Mouse (Mus musculus) heart, postnatal 4 days (tissue): ENCODE data around the gene Cfl1. TPM values are rescaled to one million over a fixed set of nuclear protein-coding genes. Genes with fewer than 3 reads are reported as not detected.

Source experiments
- DNase-seq: peaks from one replicate; pipeline ENCODE4 v3.0.0; 2021
- total RNA-seq, 2 experiments: library from RNA; stranded (reverse); gene quantifications; 2 replicates each; pipeline ENCODE4 v1.2.3; 2021

The Cfl1 gene
- 100 to 1,000 TPM; 719 to 727 TPM for total RNA-seq

- DNase-seq, result peak; percentile 95
Measured at GRCm38 (mm10) chr19:5490313-5490897, at the start of gene Cfl1. Gene Cfl1, plus strand, starts transcription at chr19:5490455.

- no peak for DNase-seq
Measured at GRCm38 (mm10) chr19:5444371-5444908, 45.8 kb upstream of the Cfl1 start.

GRCm38 (mm10) chr19:5444954-5445353, 45.3 kb upstream of the Cfl1 start:
- DNase-seq, result no peak

GRCm38 (mm10) chr19:5445747-5446146, 44.5 kb upstream of the Cfl1 start:
- no peak for DNase-seq

DNA sequence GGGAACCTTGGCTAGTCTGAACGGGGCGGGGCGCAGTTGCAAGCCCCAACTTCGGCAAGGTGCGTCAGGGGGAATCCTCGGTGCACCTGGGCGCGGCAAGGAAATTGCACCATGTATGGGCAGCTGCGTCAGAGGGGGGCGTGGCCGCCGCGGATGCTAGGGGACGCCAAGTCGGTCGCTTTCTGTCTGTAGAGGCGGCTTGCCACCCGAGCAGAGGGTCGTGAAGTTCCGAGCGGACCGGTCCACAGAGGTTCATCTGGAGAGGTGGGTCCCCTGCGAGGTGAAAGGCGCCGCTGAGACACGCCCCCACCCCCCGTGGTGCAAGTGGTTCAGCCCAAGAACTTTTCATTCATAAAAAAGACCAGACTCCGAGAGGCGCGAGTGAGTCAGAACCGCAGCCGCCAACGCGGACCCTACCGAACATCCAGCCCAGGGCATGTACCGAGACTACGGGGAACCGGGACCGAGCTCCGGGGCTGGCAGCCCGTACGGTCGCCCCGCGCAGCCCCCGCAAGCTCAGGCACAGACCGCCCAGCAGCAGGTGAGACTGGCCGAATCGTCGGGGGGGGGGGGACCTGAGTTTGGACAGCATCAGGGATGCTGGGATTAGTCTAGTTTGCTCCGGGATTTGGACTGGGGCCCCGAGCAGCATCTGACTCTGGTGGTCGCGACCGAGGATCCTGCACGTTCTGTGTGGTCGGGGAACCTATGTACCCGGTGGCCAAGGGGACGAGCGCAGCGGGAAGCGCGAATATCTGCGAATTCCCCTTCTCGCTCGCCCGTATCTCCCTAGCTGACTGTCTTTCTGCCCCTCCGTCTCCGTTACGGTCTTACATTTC, 42.5 kb upstream of the Cfl1 start, which contains the start of gene Fosl1:
Fosl1 (plus strand) TSS at position 33 of the 839 bp plus-strand sequence.
- DNase-seq, result peak; percentile 69

DNA sequence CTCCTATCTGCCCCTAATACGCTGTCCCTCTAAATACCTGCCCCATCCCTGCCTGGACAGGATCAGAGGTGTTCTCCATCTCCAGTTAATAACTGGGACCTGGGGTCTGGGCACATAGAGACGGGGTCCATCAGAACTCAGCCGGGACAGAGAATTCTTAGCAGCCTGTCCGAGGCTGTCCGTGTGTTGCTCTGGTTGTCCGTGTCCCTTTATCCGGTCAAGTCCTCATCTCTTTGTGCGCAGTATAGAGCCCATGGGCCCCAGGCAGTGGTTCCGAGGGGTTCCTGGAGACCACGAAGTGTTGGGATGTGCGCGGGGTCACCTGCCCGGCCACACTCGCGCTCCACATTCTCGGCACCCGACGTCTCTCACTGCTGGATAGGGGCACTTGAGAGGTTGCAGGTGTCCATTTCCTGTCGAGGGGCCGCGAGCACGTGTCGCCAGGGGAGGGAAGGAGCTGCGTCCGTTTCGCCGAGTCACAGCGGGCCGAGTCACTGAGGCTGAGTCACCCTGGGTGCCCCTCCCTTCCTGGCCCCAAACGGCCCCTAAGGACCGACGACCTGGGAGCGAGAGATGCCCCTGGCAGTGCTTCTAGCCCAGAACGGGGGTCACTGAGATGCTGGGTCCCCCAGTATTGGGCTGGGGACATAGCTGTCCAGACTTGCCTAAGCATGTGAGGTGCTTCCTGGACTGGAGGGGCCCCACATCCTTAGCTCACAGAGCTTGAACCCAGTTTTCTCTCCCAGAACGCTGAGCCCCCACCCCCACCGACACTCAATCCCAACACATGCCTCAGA, 41.7 kb upstream of the Cfl1 start:
- no peak for DNase-seq

GRCm38 (mm10) chr19:5449673-5450072, 40.6 kb upstream of the Cfl1 start:
- no peak for DNase-seq

DNA sequence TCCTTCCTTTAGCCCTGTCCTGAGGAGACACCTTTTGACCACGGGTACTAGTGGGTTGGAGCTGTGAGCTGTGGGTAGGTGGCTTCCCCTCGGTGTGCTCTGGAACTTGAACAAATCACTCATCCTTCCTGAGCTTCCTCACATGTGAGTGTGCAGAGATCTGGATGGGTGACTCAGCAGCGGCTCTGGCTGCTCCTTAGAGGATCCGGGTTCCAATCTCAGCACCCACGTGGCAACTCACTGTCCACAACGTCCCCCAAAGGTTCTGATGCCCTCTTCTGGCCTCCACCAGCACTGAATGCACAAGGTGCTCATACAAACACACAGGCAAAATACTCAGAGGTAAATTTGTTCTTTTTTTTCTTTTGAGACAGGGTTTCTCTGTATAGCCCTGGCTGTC, 38.5 kb upstream of the Cfl1 start:
- DNase-seq, result no peak

- no peak for DNase-seq
Measured at GRCm38 (mm10) chr19:5455037-5455436, 35.2 kb upstream of the Cfl1 start.

DNA sequence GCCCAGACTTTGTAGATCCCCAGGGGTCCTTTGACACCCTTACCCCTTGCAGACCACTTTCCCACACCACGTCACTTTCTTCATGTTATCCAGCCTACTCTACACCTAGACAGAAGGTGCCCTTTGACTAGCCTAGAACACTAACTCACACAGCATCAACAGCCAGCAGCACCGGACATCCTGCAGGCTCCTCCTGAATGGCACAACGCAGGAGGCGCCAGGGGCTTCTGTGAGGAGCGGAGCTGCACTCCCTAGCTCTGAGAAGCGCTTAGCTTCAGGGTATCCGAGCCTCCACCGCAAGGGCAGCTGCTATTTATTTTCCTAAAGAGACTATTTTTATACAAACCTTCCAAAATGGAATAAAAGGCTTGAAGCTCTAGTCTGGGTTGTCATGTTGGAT, 34.7 kb upstream of the Cfl1 start:
- no peak for DNase-seq

DNA sequence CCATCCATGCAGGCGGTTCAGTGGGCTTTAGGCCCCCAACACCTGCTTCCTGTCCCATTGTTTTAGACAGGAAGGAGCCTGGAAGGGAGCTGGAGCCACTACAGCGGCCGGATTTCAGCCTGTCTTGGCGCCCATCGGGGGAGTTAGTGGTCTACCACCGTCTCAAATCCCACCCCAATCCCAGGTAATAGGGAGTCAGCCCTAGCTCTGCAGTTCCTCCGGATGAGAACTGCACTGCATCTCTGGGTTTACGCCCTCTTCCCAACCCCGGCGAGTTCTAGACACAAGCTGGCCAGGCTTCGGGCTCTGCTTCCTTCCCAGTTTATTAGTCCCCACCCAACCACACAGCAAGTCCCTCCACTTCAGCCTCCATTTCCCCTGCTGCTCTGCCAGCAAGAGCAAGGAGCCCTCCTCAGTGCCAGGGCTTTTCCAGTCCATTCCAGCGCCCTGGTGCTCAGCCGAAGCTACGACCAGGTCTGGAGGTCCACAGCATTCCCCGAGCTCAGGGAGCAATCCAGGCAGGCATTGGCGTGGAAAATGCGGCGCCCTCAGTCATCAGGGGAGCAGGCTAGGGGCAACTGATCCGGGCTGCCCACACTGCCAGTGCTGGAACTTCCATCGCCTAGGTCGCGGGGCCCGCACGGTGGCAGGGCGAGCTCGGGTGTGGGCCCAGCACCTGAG, 33.9 kb upstream of the Cfl1 start:
- DNase-seq, result peak; percentile 61

GRCm38 (mm10) chr19:5456922-5457745, 33.1 kb upstream of the Cfl1 start:
- peak; percentile 96 for DNase-seq

GRCm38 (mm10) chr19:5457746-5458442, 32.4 kb upstream of the Cfl1 start, which contains the start of gene Ccdc85b:
Gene Ccdc85b, minus strand, starts transcription at chr19:5457894.
- peak; percentile 55 for DNase-seq

- peak; percentile 13 for DNase-seq
Measured at GRCm38 (mm10) chr19:5459019-5459418, 31.2 kb upstream of the Cfl1 start.

GRCm38 (mm10) chr19:5459896-5460295, 30.4 kb upstream of the Cfl1 start:
- no peak for DNase-seq

GRCm38 (mm10) chr19:5460465-5460911, 29.8 kb upstream of the Cfl1 start, which contains the start of gene Fibp:
Gene Fibp, plus strand, starts transcription at chr19:5460615.
- peak; percentile 91 for DNase-seq

DNA sequence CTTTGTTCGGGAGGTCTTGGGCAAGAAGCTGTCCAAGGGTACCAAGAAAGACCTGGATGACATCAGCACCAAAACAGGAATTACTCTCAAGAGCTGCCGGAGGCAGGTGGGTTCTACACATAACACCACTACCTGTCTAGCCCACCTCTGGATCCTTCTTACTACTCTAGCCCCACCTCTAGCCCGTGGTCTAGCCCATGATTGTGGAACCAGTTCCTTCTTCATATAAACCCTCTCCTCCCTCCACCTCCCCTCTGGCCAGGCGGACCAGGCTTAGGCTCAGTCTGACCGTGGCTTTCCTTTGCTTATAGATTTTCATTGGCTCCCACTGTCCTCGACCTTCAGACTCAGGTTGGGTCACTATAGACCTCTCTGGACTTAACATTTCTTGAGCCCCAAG, 28.8 kb upstream of the Cfl1 start:
- DNase-seq, result no peak

GRCm38 (mm10) chr19:5463212-5463611, 27.0 kb upstream of the Cfl1 start:
- no peak for DNase-seq

GRCm38 (mm10) chr19:5463791-5464562, 26.3 kb upstream of the Cfl1 start:
- peak; percentile 75 for DNase-seq

GRCm38 (mm10) chr19:5465037-5465436, 25.2 kb upstream of the Cfl1 start:
- DNase-seq, result no peak
